Mouse (Mus musculus) effector memory CD4-positive, alpha-beta T cell, adult 5 months (primary cell): ENCODE measurements around the gene Mrps6. TPM values are rescaled to one million over a fixed set of nuclear protein-coding genes. Genes with fewer than 3 reads are reported as not detected.

Experiments
- polyA plus RNA-seq: library from polyadenylated mRNA; unstranded; fragments of 100-300 nt; shearing (Covaris generic); gene quantifications from one replicate; pipeline ENCODE4 v1.2.1, GENCODE M21; 2017

Mrps6 gene
- polyA plus RNA-seq, result 70.1 TPM

DNA sequence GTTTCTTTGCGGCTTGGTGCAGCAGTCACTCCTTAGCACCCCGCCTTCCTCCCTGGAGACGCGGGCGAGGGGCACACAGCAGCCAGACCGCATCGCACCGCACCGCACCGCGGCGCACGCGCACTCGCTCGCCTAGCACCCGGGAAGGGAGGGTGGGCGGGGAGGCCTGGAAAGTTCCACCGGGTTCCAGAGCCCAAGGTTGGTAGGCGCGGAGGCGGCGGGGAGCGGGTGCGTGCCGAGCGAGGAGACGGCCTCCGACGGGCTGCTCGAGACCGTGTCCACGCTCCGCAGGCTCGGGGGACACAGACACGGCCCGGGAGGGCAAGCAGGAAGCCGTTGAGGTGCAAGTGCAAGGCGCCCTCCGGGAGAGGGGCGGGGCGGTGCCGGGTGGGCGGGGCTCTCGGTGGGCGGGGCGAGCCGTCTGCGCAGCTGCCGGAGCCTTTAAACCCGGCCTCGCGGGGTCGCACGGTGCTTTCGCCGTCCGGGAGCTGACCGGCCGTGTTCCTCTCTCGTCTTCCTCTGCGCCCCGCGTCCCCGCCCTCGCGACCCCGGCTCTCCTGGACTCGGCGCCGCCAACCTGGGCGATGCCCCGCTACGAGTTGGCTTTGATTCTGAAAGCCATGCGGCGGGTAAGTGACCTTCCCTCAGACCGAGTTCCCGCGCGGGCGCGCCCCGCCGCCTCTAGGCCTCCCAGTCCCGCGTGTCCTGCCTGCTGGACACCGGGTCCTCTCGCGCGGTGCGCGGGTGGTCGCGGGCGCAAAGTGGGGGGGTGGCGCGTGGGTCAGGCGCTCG, at the start of gene Mrps6, which contains the start of the genes Gm49711 and Slc5a3:
Gene Mrps6, plus strand, starts transcription at position 419 of the 792 bp plus-strand sequence.
Gene Gm49711, plus strand, starts transcription at position 465 of the 792 bp plus-strand sequence.
Gene Slc5a3, plus strand, starts transcription at position 471 of the 792 bp plus-strand sequence.

Other genes with a start within 250 kb of the Mrps6 start
- gene Gm49711, start within 50 bp of the Mrps6 start, polyA plus RNA-seq, result not detected
- 24.2 TPM for gene Slc5a3, start 52 bp downstream of the Mrps6 start, polyA plus RNA-seq
- gene Kcne2, start 234.1 kb downstream of the Mrps6 start, polyA plus RNA-seq, result not detected
- 58.1 TPM for gene Smim11, start 243.0 kb downstream of the Mrps6 start, polyA plus RNA-seq